Mouse (Mus musculus): ENCODE data around the gene Dhps. TPM values are rescaled to one million over a fixed set of nuclear protein-coding genes. Genes with fewer than 3 reads are reported as not detected.
"Not testable (repeated sequence)": the region's sequence is repeated elsewhere in the genome, so short reads cannot be mapped to it uniquely, and the experiment has no call there.

Gene Dhps
- polyA plus RNA-seq, 1 experiment from 2014 or later, result 42.9 TPM

- Histone ChIP-seq H3K4me2 (no peak overlapping the region), H3K27ac (no peak overlapping the region), H3K27me3 (no peaks in the 10 kb centered on the region), H3K4me1 (replicated peaks) (peaks cover 4% of the 10 kb centered on the region), H3K9me3 (replicated peaks) (no peaks in the 10 kb centered on the region), H3K9ac (no peak overlapping the region), H3K4me3 (replicated peaks) (no peak overlapping the region), H3K36me3 (peaks cover 64% of the 10 kb centered on the region)
- DNase-seq (no peak), ATAC-seq (ENCODE audit: low read depth) (no peak)
- WGBS (ENCODE audit: insufficient replicate concordance), result 86% methylated on average over 16 of the region's 16 CpGs
Measured at GRCm38 (mm10) chr8:85096196-85096595, 24.6 kb downstream of the Dhps start.

- no peak overlapping the region for H3K27ac ChIP-seq
- WGBS (ENCODE audit: insufficient replicate concordance), result 76% methylated on average over 4 of the region's 4 CpGs
- DNase-seq, result no peak
Measured at GRCm38 (mm10) chr8:85096850-85097249, 25.3 kb downstream of the Dhps start.

GRCm38 (mm10) chr8:85100076-85100665, 28.6 kb downstream of the Dhps start:
- no peaks in the 10 kb centered on the region; the same call in 1 of the 2 replicates for H3K4me1 ChIP-seq (replicated peaks)
- H3K4me2 ChIP-seq, result no peak overlapping the region
- H3K9ac ChIP-seq, result no peak overlapping the region
- no peak overlapping the region for H3K27ac ChIP-seq
- peaks cover 4% of the 10 kb centered on the region for H3K9me3 ChIP-seq (replicated peaks)
- H3K4me3 ChIP-seq (replicated peaks), result no peak overlapping the region
- H3K27me3 ChIP-seq, result no peaks in the 10 kb centered on the region
- 51% methylated on average over 4 of the region's 4 CpGs for WGBS (ENCODE audit: insufficient replicate concordance)
- DNase-seq, result no peak
- H3K36me3 ChIP-seq, result peaks cover 32% of the 10 kb centered on the region
- no peak for ATAC-seq (ENCODE audit: low read depth)

More at GRCm38 (mm10) chr8:85096850-85097249, 25.3 kb downstream of the Dhps start:
- Histone ChIP-seq H3K27me3 (no peaks in the 10 kb centered on the region), H3K9ac (no peak overlapping the region), H3K4me2 (no peak overlapping the region), H3K36me3 (peaks cover 58% of the 10 kb centered on the region), H3K4me1 (replicated peaks) (peaks cover 1% of the 10 kb centered on the region), H3K9me3 (replicated peaks) (peaks cover 3% of the 10 kb centered on the region), H3K4me3 (replicated peaks) (no peak overlapping the region)
- no peak for ATAC-seq (ENCODE audit: low read depth)

GRCm38 (mm10) chr8:85113241-85113640, 41.7 kb downstream of the Dhps start:
- Histone ChIP-seq H3K4me3 (replicated peaks) (no peak overlapping the region), H3K4me2 (no peak overlapping the region), H3K4me1 (replicated peaks) (no peaks in the 10 kb centered on the region), H3K27ac (no peak overlapping the region), H3K27me3 (no peaks in the 10 kb centered on the region), H3K36me3 (peaks cover 28% of the 10 kb centered on the region), H3K9me3 (replicated peaks) (no peaks in the 10 kb centered on the region), H3K9ac (no peak overlapping the region)
- ATAC-seq (ENCODE audit: low read depth) (no peak), DNase-seq (no peak)
- 76% methylated on average over 10 of the region's 10 CpGs for WGBS (ENCODE audit: insufficient replicate concordance)

GRCm38 (mm10) chr8:85115501-85115900, 43.9 kb downstream of the Dhps start:
- no peak for DNase-seq
- 43% methylated on average over 4 of the region's 4 CpGs for WGBS (ENCODE audit: insufficient replicate concordance)
- Histone ChIP-seq H3K27me3 (peaks cover 11% of the 10 kb centered on the region), H3K9me3 (replicated peaks) (no peaks in the 10 kb centered on the region), H3K36me3 (peaks cover 14% of the 10 kb centered on the region), H3K27ac (no peak overlapping the region), H3K4me2 (no peak overlapping the region), H3K4me3 (replicated peaks) (no peak overlapping the region), H3K4me1 (replicated peaks) (no peaks in the 10 kb centered on the region), H3K9ac (no peak overlapping the region)
- ATAC-seq (ENCODE audit: low read depth), result no peak

- 73% methylated on average over 7 of the region's 7 CpGs for WGBS (ENCODE audit: insufficient replicate concordance)
- H3K4me3 ChIP-seq (replicated peaks), result no peak overlapping the region
- no peak overlapping the region for H3K4me2 ChIP-seq
- no peaks in the 10 kb centered on the region for H3K4me1 ChIP-seq (replicated peaks)
- peak overlapping the region; percentile 32; the same call in 1 of the 2 replicates for H3K27ac ChIP-seq
- H3K27me3 ChIP-seq, result peaks cover 11% of the 10 kb centered on the region
- no peak overlapping the region for H3K9ac ChIP-seq
- ATAC-seq (ENCODE audit: low read depth), result peak; percentile 48; the same call in 1 of the 2 replicates
- H3K36me3 ChIP-seq, result no peaks in the 10 kb centered on the region
- no peak for DNase-seq
- no peaks in the 10 kb centered on the region for H3K9me3 ChIP-seq (replicated peaks)
Measured at GRCm38 (mm10) chr8:85116984-85117383, 45.4 kb downstream of the Dhps start.

GRCm38 (mm10) chr8:85119052-85119981, 47.8 kb downstream of the Dhps start:
- Histone ChIP-seq H3K27me3 (peaks cover 11% of the 10 kb centered on the region), H3K9ac (peak overlapping the region; percentile 42), H3K27ac (no peak overlapping the region), H3K9me3 (replicated peaks) (no peaks in the 10 kb centered on the region), H3K4me1 (replicated peaks) (no peaks in the 10 kb centered on the region), H3K36me3 (no peaks in the 10 kb centered on the region), H3K4me3 (replicated peaks) (peak overlapping the region; percentile 50), H3K4me2 (peak overlapping the region; percentile 55)
- peak; percentile 43; the same call in 1 of the 2 replicates for ATAC-seq (ENCODE audit: low read depth)
- 10% methylated on average over 37 of the region's 37 CpGs for WGBS (ENCODE audit: insufficient replicate concordance)
- DNase-seq, result no peak

- not testable (repeated sequence) for DNase-seq; H3K36me3 ChIP-seq; H3K4me3 ChIP-seq (replicated peaks); ATAC-seq (ENCODE audit: low read depth); H3K4me1 ChIP-seq (replicated peaks); H3K4me2 ChIP-seq; H3K27ac ChIP-seq; H3K9ac ChIP-seq; H3K9me3 ChIP-seq (replicated peaks)
- H3K27me3 ChIP-seq, result peaks cover 11% of the 10 kb centered on the region
- 60% methylated on average over 5 of the region's 5 CpGs for WGBS (ENCODE audit: insufficient replicate concordance)
Measured at GRCm38 (mm10) chr8:85120251-85120650, 48.7 kb downstream of the Dhps start.

- Histone ChIP-seq H3K4me3 (replicated peaks) (no peak within 1 kb of the TSS), H3K9ac (no peak within 1 kb of the TSS), H3K36me3 (no peaks in the 10 kb centered on the region), H3K9me3 (replicated peaks) (no peaks in the 10 kb centered on the region), H3K27ac (no peak within 1 kb of the TSS), H3K4me2 (no peak within 1 kb of the TSS), H3K4me1 (replicated peaks) (no peaks in the 10 kb centered on the region), H3K27me3 (peaks cover 11% of the 10 kb centered on the region)
- DNase-seq, result no peak
- no peak for ATAC-seq (ENCODE audit: low read depth)
- WGBS (ENCODE audit: insufficient replicate concordance), result 53% methylated on average over 3 of the region's 3 CpGs
Measured at GRCm38 (mm10) chr8:85122995-85123394, 51.4 kb downstream of the Dhps start, which contains the start of gene Zfp791. Gene Zfp791 (minus strand): TSS chr8:85123095.

- DNase-seq (no peak), ATAC-seq (ENCODE audit: low read depth) (no peak)
- Histone ChIP-seq H3K4me2 (no peak overlapping the region), H3K27ac (no peak overlapping the region), H3K4me1 (replicated peaks) (no peaks in the 10 kb centered on the region), H3K4me3 (replicated peaks) (no peak overlapping the region), H3K27me3 (peaks cover 11% of the 10 kb centered on the region), H3K9me3 (replicated peaks) (no peaks in the 10 kb centered on the region), H3K9ac (no peak overlapping the region), H3K36me3 (no peaks in the 10 kb centered on the region)
- 75% methylated on average over 8 of the region's 8 CpGs for WGBS (ENCODE audit: insufficient replicate concordance)
Measured at GRCm38 (mm10) chr8:85123691-85124090, 52.1 kb downstream of the Dhps start.

Measured in liver, embryonic 13.5 days (tissue).